Mouse (Mus musculus) myocyte (in vitro differentiated cells): Measurements from ENCODE around the gene Dynll1.

Source experiments
- MYOD1 ChIP-seq, 3 experiments: IDR thresholded peaks; one replicate each; pipeline ENCODE4 v1.6.1; 2011; ENCODE audit warnings: control low read depth in 2 of 3, low read depth in 2 of 3, mild to moderate bottlenecking in 2 of 3, moderate library complexity in 1 of 3; ENCODE audit not compliant: insufficient read length in 2 of 3, control insufficient read depth in 1 of 3
- POLR2A ChIP-seq: IDR thresholded peaks from one replicate; pipeline ENCODE4 v1.6.1; 2011; ENCODE audit warnings: low read depth, mild to moderate bottlenecking, control low read depth, moderate library complexity; ENCODE audit not compliant: insufficient read length

- TF ChIP-seq MYOD1 (IDR thresholded peaks at IDR 0.05; ENCODE audit: control insufficient read depth in 1 of 3, insufficient read length in 2 of 3, low read depth in 2 of 3) (no peak), POLR2A (no peak)
These were observed 22.7 kb downstream of the Dynll1 start for GRCm38 (mm10) chr5:115278053-115278452.
